Mouse (Mus musculus) midbrain, embryonic 10.5 days (tissue): ENCODE measurements around the gene Coq9. TPM values are rescaled to one million over a fixed set of nuclear protein-coding genes. Genes with fewer than 3 reads are reported as not detected.
A peak's percentile ranks its signal among the peaks of the same experiment; 100 is the strongest.

Source experiments
- DNase-seq: peaks from one replicate; pipeline ENCODE4 v3.0.0-alpha.2; 2017; ENCODE audit warnings: low spot score
- H3K27ac ChIP-seq: fragments of 300-500 bp; sonication (generic); replicated peaks from 2 replicates; pipeline ENCODE4 v1.5.1; 2016; ENCODE audit warnings: mild to moderate bottlenecking
- H3K27me3 ChIP-seq: fragments of 300-500 bp; sonication (generic); 2 replicates; pipeline ENCODE4 v1.6.1; 2016; ENCODE audit warnings: low read depth, mild to moderate bottlenecking; ENCODE audit not compliant: poor library complexity, severe bottlenecking
- H3K36me3 ChIP-seq: fragments of 300-500 bp; sonication (generic); 2 replicates; pipeline ENCODE4 v1.6.1; 2016; ENCODE audit warnings: mild to moderate bottlenecking, moderate library complexity
- H3K4me1 ChIP-seq: fragments of 300-500 bp; sonication (generic); 2 replicates; pipeline ENCODE4 v1.6.1; 2016
- H3K4me3 ChIP-seq: fragments of 300-500 bp; sonication (generic); 2 replicates; pipeline ENCODE4 v1.5.1; 2016; ENCODE audit warnings: mild to moderate bottlenecking, moderate library complexity
- H3K9me3 ChIP-seq: fragments of 300-500 bp; sonication (generic); replicated peaks from 2 replicates; pipeline ENCODE4 v1.6.1; 2016; ENCODE audit warnings: mild to moderate bottlenecking
- WGBS: fragments of 180-500 bp; shearing (Covaris S2); methylation state at CpG from one replicate; pipeline ENCODE4 v1.1.7; 2016; 5-methylcytosine and 5-hydroxymethylcytosine counted together
- polyA plus RNA-seq: library from polyadenylated mRNA; unstranded; fragments of >200 nt; fragmentation: Nextera tagmentation; extraction: Ambion mirVana; gene quantifications from 2 replicates; pipeline ENCODE4 v1.2.1, GENCODE M21; 2016

The Coq9 gene
- polyA plus RNA-seq, 1 experiment from 2014 or later, result 50.4 TPM

DNA sequence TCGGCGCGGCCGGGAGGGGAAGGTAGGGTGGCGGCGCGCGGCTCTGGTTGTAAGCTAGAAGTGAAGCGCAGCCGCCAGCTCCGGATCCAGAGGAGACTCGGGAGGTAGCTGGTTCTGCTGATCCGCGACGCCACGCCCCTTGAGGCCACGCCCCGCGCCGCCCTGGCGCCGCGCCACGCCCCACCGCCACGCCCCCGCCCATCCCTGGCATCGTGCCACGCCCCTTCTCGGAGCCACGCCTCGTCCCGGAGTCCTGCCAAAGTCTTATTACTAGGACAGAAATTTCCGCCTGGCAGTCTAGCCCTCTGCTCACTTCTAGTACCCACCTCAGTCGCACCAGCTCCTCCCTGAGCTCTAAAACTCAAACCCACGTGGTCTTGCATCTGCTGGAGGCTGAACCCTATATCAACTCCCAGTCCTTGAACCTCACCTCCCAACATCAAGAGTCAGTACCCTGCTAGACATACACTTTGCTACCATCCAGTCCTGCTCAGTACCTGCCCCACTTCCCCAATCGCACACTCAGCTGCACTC lies 38.1 kb downstream of the Coq9 start, which contains the start of gene Dok4:
Gene Dok4 (minus strand): TSS at position 134 of the 534 bp plus-strand sequence.
- H3K27ac ChIP-seq, result peak within 1 kb of the TSS; percentile 69; the same call in 1 of the 2 replicates
- H3K4me1 ChIP-seq, result peaks cover 42% of the 10 kb centered on the region
- peak; percentile 90 for DNase-seq
- WGBS, result 1% methylated on average over 37 of the region's 37 CpGs
- H3K9me3 ChIP-seq, result no peaks in the 10 kb centered on the region
- H3K36me3 ChIP-seq, result no peaks in the 10 kb centered on the region
- H3K27me3 ChIP-seq, result peaks cover 60% of the 10 kb centered on the region
- H3K4me3 ChIP-seq, result peak within 1 kb of the TSS; percentile 69

DNA sequence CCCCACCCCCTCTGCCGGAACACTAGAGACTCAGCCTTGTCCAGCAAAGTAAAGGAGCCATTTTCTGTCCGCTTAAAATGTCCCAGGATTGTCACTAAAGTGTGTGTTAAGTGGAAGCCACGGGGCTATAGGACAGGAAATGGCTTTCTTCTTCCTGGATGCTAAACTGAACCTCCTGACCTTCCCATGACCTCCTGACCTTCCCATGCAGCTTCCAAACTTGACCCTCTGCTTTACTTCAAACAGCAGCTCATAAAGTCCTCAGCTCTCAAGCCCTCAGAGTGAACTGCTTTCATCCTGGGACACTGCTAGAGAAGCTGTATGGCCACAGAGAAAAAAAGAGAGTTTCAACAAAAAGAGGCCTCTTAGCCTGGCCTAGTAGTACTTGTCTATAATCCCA lies 38.7 kb downstream of the Coq9 start:
- Histone ChIP-seq H3K36me3 (no peaks in the 10 kb centered on the region), H3K27ac (no peak overlapping the region), H3K9me3 (no peaks in the 10 kb centered on the region), H3K4me3 (0 out of 2 replicates have a peak overlapping the region, but pooled peaks have one; percentile 69), H3K27me3 (peaks cover 55% of the 10 kb centered on the region), H3K4me1 (peaks cover 36% of the 10 kb centered on the region)
- 47% methylated on average over 3 of the region's 3 CpGs for WGBS
- no peak for DNase-seq

DNA sequence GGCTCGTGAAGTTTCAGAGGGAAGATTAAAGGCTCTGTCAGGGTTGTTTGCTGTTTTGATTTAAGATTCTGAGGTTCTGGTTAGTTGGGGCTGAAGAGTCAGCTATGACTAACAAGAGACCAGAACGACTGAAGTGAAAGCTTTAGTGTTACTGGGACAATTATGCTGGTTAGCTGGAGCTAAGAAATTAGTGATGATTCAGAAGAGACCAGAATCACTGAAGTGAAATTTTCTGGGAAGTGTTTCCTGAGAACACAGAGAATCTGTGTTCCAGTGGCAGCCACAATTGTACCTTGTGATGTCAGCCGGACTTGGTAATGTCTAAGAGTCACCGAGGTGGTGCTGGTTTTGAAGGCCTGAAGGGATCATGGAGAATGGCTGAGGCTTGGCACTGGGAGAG lies 42.6 kb downstream of the Coq9 start:
- Histone ChIP-seq H3K4me3 (no peak overlapping the region), H3K4me1 (peaks cover 11% of the 10 kb centered on the region), H3K27me3 (peaks cover 19% of the 10 kb centered on the region), H3K27ac (no peak overlapping the region), H3K9me3 (no peaks in the 10 kb centered on the region), H3K36me3 (no peaks in the 10 kb centered on the region)
- 82% methylated on average over 4 of the region's 4 CpGs for WGBS
- DNase-seq, result no peak

DNA sequence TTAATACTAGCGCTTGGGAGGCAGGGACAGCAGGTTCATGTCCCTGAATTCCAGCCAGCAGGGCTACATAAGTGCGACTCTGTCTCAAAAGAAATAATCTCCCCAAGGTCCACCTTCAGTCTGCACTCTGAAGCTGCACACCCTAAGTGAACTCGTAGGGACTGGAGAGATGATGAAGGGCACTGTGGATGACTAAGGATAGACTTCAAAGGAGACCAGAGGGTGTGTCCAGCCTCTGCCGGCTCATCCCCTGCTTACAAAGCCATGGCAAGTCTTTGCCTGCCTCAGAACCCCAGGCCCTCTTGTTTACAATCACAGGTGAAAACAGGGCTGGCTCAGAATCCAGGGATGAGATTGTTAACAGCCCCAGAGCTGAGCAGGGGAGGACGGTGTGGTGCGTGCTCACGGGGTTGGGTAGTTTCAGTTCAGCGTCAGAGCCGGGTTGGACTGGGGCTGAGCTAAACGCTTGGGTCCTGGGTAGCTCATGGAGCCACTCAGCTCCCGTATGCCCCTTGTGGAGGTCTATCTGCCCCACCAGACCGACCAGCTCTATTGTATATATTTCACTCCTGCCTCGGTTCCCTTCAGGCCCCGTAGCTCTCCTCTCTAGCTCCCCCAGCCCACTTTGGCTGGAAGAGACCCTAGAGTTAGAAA lies 50.4 kb downstream of the Coq9 start:
- DNase-seq, result no peak
- Histone ChIP-seq H3K9me3 (no peaks in the 10 kb centered on the region), H3K27ac (no peak overlapping the region), H3K4me1 (no peaks in the 10 kb centered on the region), H3K27me3 (no peaks in the 10 kb centered on the region; the same call in 1 of the 2 replicates), H3K4me3 (no peak overlapping the region), H3K36me3 (no peaks in the 10 kb centered on the region)
- 44% methylated on average over 14 of the region's 14 CpGs for WGBS

DNA sequence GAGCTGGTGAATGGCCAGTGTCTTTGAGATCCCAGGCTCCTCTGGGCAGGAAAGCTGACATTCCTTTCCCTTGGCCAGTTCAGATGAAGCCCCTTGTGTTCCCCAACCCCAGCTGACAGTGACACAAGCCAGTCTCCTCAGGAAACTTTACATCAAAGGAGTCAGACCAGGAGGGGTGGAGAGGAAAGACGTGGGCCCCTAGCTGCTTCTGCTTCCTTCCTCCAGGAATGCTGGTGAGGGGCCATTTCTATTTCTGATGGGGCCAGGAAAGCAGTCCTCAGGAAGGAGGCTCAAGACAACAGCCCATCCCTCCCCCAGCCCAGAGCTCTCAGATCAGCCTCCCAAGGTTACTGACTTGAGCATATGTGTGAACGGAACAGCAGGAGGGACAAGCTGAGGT lies 54.8 kb downstream of the Coq9 start:
- Histone ChIP-seq H3K27ac (no peak overlapping the region; the same call in 1 of the 2 replicates), H3K27me3 (no peaks in the 10 kb centered on the region; the same call in 1 of the 2 replicates), H3K4me1 (no peaks in the 10 kb centered on the region), H3K36me3 (no peaks in the 10 kb centered on the region), H3K9me3 (no peaks in the 10 kb centered on the region), H3K4me3 (no peak overlapping the region)
- WGBS, result 48% methylated on average over 2 of the region's 2 CpGs
- DNase-seq, result no peak

DNA sequence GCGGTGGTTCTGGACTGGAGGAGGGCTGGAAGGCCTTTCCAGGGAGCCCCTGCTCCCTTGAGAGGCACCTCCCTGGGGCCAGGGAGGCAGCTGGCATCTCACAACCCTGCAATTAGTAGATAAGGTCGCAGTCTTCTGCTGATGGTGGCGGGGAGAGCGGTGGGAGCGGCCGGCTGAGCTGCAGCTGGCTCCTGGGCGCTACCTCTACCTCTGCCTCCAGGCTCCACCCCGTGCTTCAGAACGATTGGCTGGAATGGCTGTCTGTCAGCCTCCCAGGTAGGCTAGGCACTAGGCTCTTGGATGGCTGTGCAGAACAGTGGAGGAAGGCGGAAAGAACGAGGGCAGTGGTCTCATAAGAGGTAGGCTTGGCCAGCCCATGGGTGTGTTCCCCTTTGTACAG lies 61.1 kb downstream of the Coq9 start:
- no peak for DNase-seq
- Histone ChIP-seq H3K4me3 (0 out of 2 replicates have a peak overlapping the region, but pooled peaks have one; percentile 9), H3K27ac (0 out of 2 replicates have a peak overlapping the region, but pooled peaks have one; percentile 23), H3K4me1 (peaks cover 32% of the 10 kb centered on the region), H3K27me3 (peaks cover 19% of the 10 kb centered on the region; the same call in 1 of the 2 replicates), H3K36me3 (peaks cover 10% of the 10 kb centered on the region; the same call in 1 of the 2 replicates), H3K9me3 (no peaks in the 10 kb centered on the region)
- WGBS, result 12% methylated on average over 11 of the region's 11 CpGs

DNA sequence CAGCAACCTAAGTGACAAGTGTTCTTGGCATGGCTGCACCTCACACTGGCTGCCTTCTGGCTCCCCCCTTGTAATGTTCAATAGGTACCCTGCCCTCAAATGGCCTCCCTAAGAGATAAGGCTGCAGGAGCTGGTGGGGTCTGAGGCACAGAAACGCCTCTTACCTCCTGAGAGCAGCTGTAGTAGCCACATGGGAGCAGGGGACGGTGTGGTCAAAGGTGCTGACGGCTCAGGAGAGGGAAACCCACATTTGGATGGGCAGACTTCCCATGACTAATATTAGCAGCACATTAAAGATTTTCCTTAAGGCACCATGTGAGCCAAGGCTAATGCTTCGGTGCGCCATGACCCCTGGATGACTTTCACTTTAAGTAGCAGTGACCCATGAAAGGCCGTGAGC lies 62.5 kb downstream of the Coq9 start:
- WGBS, result 18% methylated on average over 6 of the region's 6 CpGs

DNA sequence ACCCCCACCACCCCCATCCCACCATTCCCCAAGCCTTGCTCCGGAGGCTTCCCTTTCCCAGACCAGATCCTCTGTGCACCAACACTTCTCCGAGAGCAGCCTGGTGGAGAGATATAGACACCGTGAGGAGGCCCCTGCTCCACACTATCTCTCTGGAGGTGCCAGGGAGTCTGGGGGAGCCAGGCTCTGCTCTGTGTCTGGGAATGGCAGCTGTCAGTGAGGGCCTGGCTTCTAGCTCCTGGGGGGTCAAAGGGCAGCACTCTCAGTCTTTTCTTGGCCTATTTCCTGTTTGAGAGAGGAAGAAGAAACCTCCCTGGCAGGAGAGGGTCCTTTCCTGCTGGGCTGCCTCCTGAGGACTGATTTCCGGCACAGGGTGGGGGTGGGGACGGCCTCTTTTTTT lies 62.9 kb downstream of the Coq9 start:
- peaks cover 25% of the 10 kb centered on the region for H3K36me3 ChIP-seq
- H3K27me3 ChIP-seq, result peaks cover 19% of the 10 kb centered on the region; the same call in 1 of the 2 replicates
- 19% methylated on average over 5 of the region's 5 CpGs for whole genome bisulfite sequencing
- no peak overlapping the region; the same call in 1 of the 2 replicates for H3K4me3 ChIP-seq
- peaks cover 32% of the 10 kb centered on the region for H3K4me1 ChIP-seq
- DNase-seq, result no peak
- H3K9me3 ChIP-seq, result no peaks in the 10 kb centered on the region
- H3K27ac ChIP-seq, result peak overlapping the region; percentile 71

More for the DNA sequence above, 62.5 kb downstream of the Coq9 start:
- H3K27me3 ChIP-seq, result peaks cover 19% of the 10 kb centered on the region; the same call in 1 of the 2 replicates
- H3K36me3 ChIP-seq, result peaks cover 23% of the 10 kb centered on the region
- H3K27ac ChIP-seq, result peak overlapping the region; percentile 71
- no peaks in the 10 kb centered on the region for H3K9me3 ChIP-seq
- no peak for DNase-seq
- H3K4me1 ChIP-seq, result peaks cover 32% of the 10 kb centered on the region
- H3K4me3 ChIP-seq, result no peak overlapping the region

DNA sequence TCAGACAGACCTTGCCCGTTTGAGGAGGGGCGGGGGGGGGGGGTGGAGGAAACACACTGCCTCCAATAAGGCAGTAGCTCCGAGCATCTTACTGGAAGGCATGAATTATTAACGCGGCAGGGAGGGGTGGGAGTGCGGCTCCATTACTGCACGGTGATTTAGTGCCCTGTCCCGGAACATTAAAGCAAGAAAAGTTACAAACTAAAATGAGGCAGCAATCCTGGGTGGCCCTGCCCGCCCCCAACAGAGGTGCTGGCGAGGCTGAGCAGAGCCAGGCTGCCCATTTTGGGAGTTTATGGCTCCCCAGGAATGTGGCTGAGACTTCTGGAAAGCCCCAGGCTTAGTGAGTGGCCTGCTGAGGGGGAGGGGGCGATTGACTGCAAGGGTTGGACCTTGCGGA lies 65.6 kb downstream of the Coq9 start:
- peaks cover 37% of the 10 kb centered on the region for H3K36me3 ChIP-seq
- H3K27me3 ChIP-seq, result peaks cover 16% of the 10 kb centered on the region; the same call in 1 of the 2 replicates
- no peak for DNase-seq
- H3K9me3 ChIP-seq, result no peaks in the 10 kb centered on the region
- peaks cover 30% of the 10 kb centered on the region for H3K4me1 ChIP-seq
- 76% methylated on average over 12 of the region's 12 CpGs for WGBS
- H3K4me3 ChIP-seq, result no peak overlapping the region
- H3K27ac ChIP-seq, result no peak overlapping the region

Other genes with a start within 250 kb of the Coq9 start
- gene Rspry1, start 236.4 kb upstream of the Coq9 start, polyA plus RNA-seq, result 45.2 and 49.5 TPM in 2 replicates
- 91.8 and 98.8 TPM in 2 replicates for gene Fam192a, start 236.3 kb upstream of the Coq9 start, polyA plus RNA-seq
- gene Arl2bp, start 171.7 kb upstream of the Coq9 start, polyA plus RNA-seq, result 210 and 222 TPM in 2 replicates
- 0.34 and 0.36 TPM in 2 replicates for gene Pllp, start 142.0 kb upstream of the Coq9 start, polyA plus RNA-seq
- not detected in 2 replicates for gene Ccl22, start 92.7 kb upstream of the Coq9 start, polyA plus RNA-seq
- 13.6 and 14.3 TPM in 2 replicates for gene Cx3cl1, start 66.3 kb upstream of the Coq9 start, polyA plus RNA-seq
- gene Ccl17, start 27.9 kb upstream of the Coq9 start, polyA plus RNA-seq, result not detected in 2 replicates
- 185 and 201 TPM in 2 replicates for gene Ciapin1, start within 50 bp of the Coq9 start, polyA plus RNA-seq
- gene Polr2c, start 19.1 kb downstream of the Coq9 start, polyA plus RNA-seq, result 163 and 176 TPM in 2 replicates
- 11.3 and 14.5 TPM in 2 replicates for gene Dok4, start 38.0 kb downstream of the Coq9 start, polyA plus RNA-seq
- gene Ccdc102a, start 79.8 kb downstream of the Coq9 start, polyA plus RNA-seq, result 13.0 and 13.1 TPM in 2 replicates
- gene Adgrg5, start 85.4 kb downstream of the Coq9 start, polyA plus RNA-seq, result 0.36 and 0.74 TPM in 2 replicates
- 116 and 163 TPM in 2 replicates for gene Adgrg1, start 136.4 kb downstream of the Coq9 start, polyA plus RNA-seq
- 3.8 and 3.9 TPM in 2 replicates for gene Adgrg3, start 179.4 kb downstream of the Coq9 start, polyA plus RNA-seq
- 0.11 and 0.14 TPM in 2 replicates for gene Drc7, start 216.8 kb downstream of the Coq9 start, polyA plus RNA-seq
- 32.0 and 34.2 TPM in 2 replicates for gene Katnb1, start 242.9 kb downstream of the Coq9 start, polyA plus RNA-seq